Mouse (Mus musculus): ENCODE measurements around the gene Vps33b. TPM values are rescaled to one million over a fixed set of nuclear protein-coding genes. Genes with fewer than 3 reads are reported as not detected.
A peak's percentile ranks its signal among the peaks of the same experiment; 100 is the strongest.

The Vps33b gene
- polyA plus RNA-seq, 1 experiment from 2014 or later = 17.2 TPM

- Histone ChIP-seq H3K36me3 (ENCODE audit: poor library complexity, severe bottlenecking) (peaks cover 25% of the 10 kb centered on the region), H3K27ac (no peak overlapping the region), H3K9me3 (replicated peaks) (no peaks in the 10 kb centered on the region), H3K4me1 (peaks cover 28% of the 10 kb centered on the region), H3K4me3 (no peak overlapping the region; the same call in 1 of the 2 replicates), H3K27me3 (no peaks in the 10 kb centered on the region), H3K4me2 (peak overlapping the region; percentile 86), H3K9ac (no peak overlapping the region; the same call in 1 of the 2 replicates)
- WGBS = 76% methylated on average over 3 of the region's 3 CpGs
- ATAC-seq = no peak
Measured at GRCm38 (mm10) chr7:80297041-80297440, 27.6 kb downstream of the Vps33b start.

GRCm38 (mm10) chr7:80298754-80299153 lies 29.3 kb downstream of the Vps33b start:
- no peak for ATAC-seq
- Histone ChIP-seq H3K36me3 (ENCODE audit: poor library complexity, severe bottlenecking) (peaks cover 38% of the 10 kb centered on the region), H3K4me2 (no peak overlapping the region), H3K9ac (no peak overlapping the region), H3K4me1 (peaks cover 28% of the 10 kb centered on the region), H3K4me3 (no peak overlapping the region), H3K9me3 (replicated peaks) (no peaks in the 10 kb centered on the region), H3K27me3 (no peaks in the 10 kb centered on the region), H3K27ac (no peak overlapping the region)
- WGBS = 94% methylated on average over 4 of the region's 4 CpGs

GRCm38 (mm10) chr7:80299568-80299967 lies 30.1 kb downstream of the Vps33b start:
- no peaks in the 10 kb centered on the region for H3K27me3 ChIP-seq
- H3K36me3 ChIP-seq (ENCODE audit: poor library complexity, severe bottlenecking) = peaks cover 46% of the 10 kb centered on the region
- peaks cover 28% of the 10 kb centered on the region for H3K4me1 ChIP-seq
- H3K4me3 ChIP-seq = no peak overlapping the region
- H3K27ac ChIP-seq = no peak overlapping the region
- H3K9ac ChIP-seq = no peak overlapping the region; the same call in 1 of the 2 replicates
- H3K4me2 ChIP-seq = no peak overlapping the region
- ATAC-seq = no peak
- WGBS = 91% methylated on average over 3 of the region's 3 CpGs
- no peaks in the 10 kb centered on the region for H3K9me3 ChIP-seq (replicated peaks)

GRCm38 (mm10) chr7:80301522-80301921 lies 32.1 kb downstream of the Vps33b start:
- peaks cover 66% of the 10 kb centered on the region for H3K36me3 ChIP-seq (ENCODE audit: poor library complexity, severe bottlenecking)
- WGBS = 80% methylated on average over 2 of the region's 2 CpGs

GRCm38 (mm10) chr7:80307766-80308165 lies 38.3 kb downstream of the Vps33b start:
- no peak overlapping the region for H3K27ac ChIP-seq
- H3K36me3 ChIP-seq (ENCODE audit: poor library complexity, severe bottlenecking) = peaks cover 95% of the 10 kb centered on the region
- WGBS = 75% methylated on average over 3 of the region's 3 CpGs
- no peaks in the 10 kb centered on the region for H3K9me3 ChIP-seq (replicated peaks)
- H3K9ac ChIP-seq = no peak overlapping the region
- no peaks in the 10 kb centered on the region for H3K27me3 ChIP-seq
- no peaks in the 10 kb centered on the region for H3K4me1 ChIP-seq
- no peak overlapping the region for H3K4me3 ChIP-seq
- no peak overlapping the region for H3K4me2 ChIP-seq
- ATAC-seq = no peak

More at GRCm38 (mm10) chr7:80301522-80301921, 32.1 kb downstream of the Vps33b start:
- H3K9ac ChIP-seq = no peak overlapping the region
- H3K4me3 ChIP-seq = no peak overlapping the region
- peaks cover 14% of the 10 kb centered on the region for H3K4me1 ChIP-seq
- H3K27me3 ChIP-seq = no peaks in the 10 kb centered on the region
- no peak overlapping the region for H3K4me2 ChIP-seq
- H3K9me3 ChIP-seq (replicated peaks) = no peaks in the 10 kb centered on the region
- no peak overlapping the region for H3K27ac ChIP-seq
- no peak for ATAC-seq

- no peak overlapping the region for H3K27ac ChIP-seq
- no peaks in the 10 kb centered on the region for H3K27me3 ChIP-seq
- no peak overlapping the region for H3K4me2 ChIP-seq
- no peak for ATAC-seq
- H3K9ac ChIP-seq = no peak overlapping the region
- H3K9me3 ChIP-seq (replicated peaks) = no peaks in the 10 kb centered on the region
- no peak overlapping the region for H3K4me3 ChIP-seq
- H3K36me3 ChIP-seq (ENCODE audit: poor library complexity, severe bottlenecking) = peaks cover 97% of the 10 kb centered on the region
- no peaks in the 10 kb centered on the region for H3K4me1 ChIP-seq
- 82% methylated on average over 7 of the region's 7 CpGs for WGBS
Measured at GRCm38 (mm10) chr7:80310771-80311170, 41.3 kb downstream of the Vps33b start.

GRCm38 (mm10) chr7:80315733-80316132 lies 46.3 kb downstream of the Vps33b start:
- no peak overlapping the region for H3K4me2 ChIP-seq
- H3K27ac ChIP-seq = no peak overlapping the region
- no peaks in the 10 kb centered on the region for H3K27me3 ChIP-seq
- no peaks in the 10 kb centered on the region for H3K4me1 ChIP-seq
- no peak for ATAC-seq
- H3K4me3 ChIP-seq = no peak overlapping the region
- no peaks in the 10 kb centered on the region for H3K9me3 ChIP-seq (replicated peaks)
- H3K36me3 ChIP-seq (ENCODE audit: poor library complexity, severe bottlenecking) = peaks cover 92% of the 10 kb centered on the region
- 86% methylated on average over 2 of the region's 2 CpGs for whole genome bisulfite sequencing
- H3K9ac ChIP-seq = no peak overlapping the region

GRCm38 (mm10) chr7:80317439-80318115 lies 48.1 kb downstream of the Vps33b start:
- H3K9ac ChIP-seq = no peak overlapping the region
- no peaks in the 10 kb centered on the region for H3K27me3 ChIP-seq
- H3K4me3 ChIP-seq = no peak overlapping the region
- H3K36me3 ChIP-seq (ENCODE audit: poor library complexity, severe bottlenecking) = peaks cover 79% of the 10 kb centered on the region
- peaks cover 7% of the 10 kb centered on the region for H3K4me1 ChIP-seq
- H3K4me2 ChIP-seq = no peak overlapping the region
- H3K9me3 ChIP-seq (replicated peaks) = no peaks in the 10 kb centered on the region
- 66% methylated on average over 1 of the region's 1 CpGs for WGBS
- no peak overlapping the region for H3K27ac ChIP-seq
- no peak for ATAC-seq

- H3K4me2 ChIP-seq = no peak overlapping the region
- H3K27ac ChIP-seq = no peak overlapping the region
- H3K9me3 ChIP-seq (replicated peaks) = no peaks in the 10 kb centered on the region
- no peak overlapping the region for H3K9ac ChIP-seq
- 90% methylated on average over 4 of the region's 4 CpGs for WGBS
- H3K4me3 ChIP-seq = no peak overlapping the region
- H3K36me3 ChIP-seq (ENCODE audit: poor library complexity, severe bottlenecking) = peaks cover 68% of the 10 kb centered on the region
- H3K4me1 ChIP-seq = peaks cover 18% of the 10 kb centered on the region
- no peaks in the 10 kb centered on the region for H3K27me3 ChIP-seq
- no peak for ATAC-seq
Measured at GRCm38 (mm10) chr7:80318670-80319069, 49.2 kb downstream of the Vps33b start.

- Histone ChIP-seq H3K4me2 (no peak overlapping the region), H3K9me3 (replicated peaks) (no peaks in the 10 kb centered on the region), H3K9ac (no peak overlapping the region), H3K36me3 (ENCODE audit: poor library complexity, severe bottlenecking) (peaks cover 56% of the 10 kb centered on the region), H3K27ac (no peak overlapping the region), H3K4me3 (no peak overlapping the region), H3K27me3 (no peaks in the 10 kb centered on the region), H3K4me1 (peaks cover 20% of the 10 kb centered on the region)
- WGBS = 81% methylated on average over 19 of the region's 19 CpGs
- ATAC-seq = no peak
Measured at GRCm38 (mm10) chr7:80319846-80320496, 50.5 kb downstream of the Vps33b start.

- WGBS = 17% methylated on average over 8 of the region's 8 CpGs
- peaks cover 24% of the 10 kb centered on the region for H3K4me1 ChIP-seq
- peak overlapping the region; percentile 64 for H3K4me3 ChIP-seq
- H3K9me3 ChIP-seq (replicated peaks) = no peaks in the 10 kb centered on the region
- H3K4me2 ChIP-seq = peak overlapping the region; percentile 70
- peak overlapping the region; percentile 78 for H3K9ac ChIP-seq
- H3K27ac ChIP-seq = peak overlapping the region; percentile 84; the same call in 1 of the 2 replicates
- peaks cover 63% of the 10 kb centered on the region for H3K36me3 ChIP-seq (ENCODE audit: poor library complexity, severe bottlenecking)
- ATAC-seq = no peak
- no peaks in the 10 kb centered on the region for H3K27me3 ChIP-seq
Measured at GRCm38 (mm10) chr7:80323336-80323735, 53.9 kb downstream of the Vps33b start.

- peaks cover 63% of the 10 kb centered on the region for H3K36me3 ChIP-seq (ENCODE audit: poor library complexity, severe bottlenecking)
- WGBS = under 1% methylated on average over 37 of the region's 38 CpGs
- H3K4me2 ChIP-seq = peak within 1 kb of the TSS; percentile 70
Measured at GRCm38 (mm10) chr7:80324043-80324815, 54.8 kb downstream of the Vps33b start, which contains the start of gene Rccd1. Gene Rccd1, minus strand, starts transcription at chr7:80324454.

More at GRCm38 (mm10) chr7:80324043-80324815, 54.8 kb downstream of the Vps33b start, which contains the start of gene Rccd1:
- Histone ChIP-seq H3K4me3 (peak within 1 kb of the TSS; percentile 64), H3K4me1 (peaks cover 24% of the 10 kb centered on the region), H3K27ac (peak within 1 kb of the TSS; percentile 84), H3K9me3 (replicated peaks) (no peaks in the 10 kb centered on the region), H3K27me3 (no peaks in the 10 kb centered on the region), H3K9ac (peak within 1 kb of the TSS; percentile 78)
- peak; percentile 100 for ATAC-seq
